ENCODE assay signal across 19 mouse cellular contexts in the genomic region with DNA sequence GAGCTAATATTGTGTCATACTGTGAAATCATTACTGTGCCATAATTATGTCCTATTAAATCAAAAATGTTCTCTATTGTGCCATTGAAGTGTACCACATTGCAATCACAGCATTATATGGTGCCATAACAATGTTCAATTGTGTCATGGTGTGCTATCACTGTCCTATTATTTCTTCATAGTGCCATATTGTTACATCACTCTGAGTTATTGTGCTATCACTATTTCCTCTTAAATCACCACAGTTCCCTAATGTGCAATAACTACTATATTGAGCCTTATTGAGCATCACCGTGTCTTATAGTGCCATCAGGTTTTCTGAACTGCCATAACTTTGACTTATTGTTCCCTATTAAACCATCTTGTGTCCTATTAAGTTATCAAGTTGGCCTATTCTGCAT.
DNase-seq lines count a peak whose midpoint lies in the region; ATAC-seq lines count a peak whose summit lies in the region.
"Had no signal": no experiment of that assay in that cellular context is flagged by ENCODE, and none has a peak within 500 bp of the region (broad histone marks: within the 10 kb centered on the region; RNA-seq: fewer than 3 reads in every experiment).

No protein-coding gene starts in this region.

- no peak for DNase-seq in cerebellum, postnatal 36 days
- no peak for DNase-seq in left cerebral cortex, adult 11 months (ENCODE audit: low spot score)
- no peak for DNase-seq in cerebellum, adult 11-12 months
- DNase-seq: adrenal gland, adult 8-10 months; adrenal gland, postnatal 14 days; adrenal gland, postnatal 36 days; B cell, adult 2 months; cerebellum, adult 18-20 months; cerebellum, adult 8-10 months; cerebellum, adult 9-11 months; cerebellum, postnatal 14 days; embryo, embryonic 11 days had no signal

- peak; percentile 45 for ATAC-seq in granulocyte monocyte progenitor cell, adult 5-6 weeks (replicated peaks; ENCODE audit: poor library complexity, severe bottlenecking)
- ATAC-seq in megakaryocyte progenitor cell, adult 5-6 weeks (replicated peaks; ENCODE audit: poor library complexity): peak; percentile 56
- ATAC-seq: activated CD4-positive, CD25-positive, alpha-beta regulatory T cell, adult 4 months; CD4-positive, CD25-positive, alpha-beta regulatory T cell, adult 4 months; forebrain, embryonic 14.5 days; forebrain, embryonic 16.5 days; Patski had no signal
